Mouse (Mus musculus): Measurements from ENCODE around the gene Atp2b2.

Atp2b2 gene

DNA sequence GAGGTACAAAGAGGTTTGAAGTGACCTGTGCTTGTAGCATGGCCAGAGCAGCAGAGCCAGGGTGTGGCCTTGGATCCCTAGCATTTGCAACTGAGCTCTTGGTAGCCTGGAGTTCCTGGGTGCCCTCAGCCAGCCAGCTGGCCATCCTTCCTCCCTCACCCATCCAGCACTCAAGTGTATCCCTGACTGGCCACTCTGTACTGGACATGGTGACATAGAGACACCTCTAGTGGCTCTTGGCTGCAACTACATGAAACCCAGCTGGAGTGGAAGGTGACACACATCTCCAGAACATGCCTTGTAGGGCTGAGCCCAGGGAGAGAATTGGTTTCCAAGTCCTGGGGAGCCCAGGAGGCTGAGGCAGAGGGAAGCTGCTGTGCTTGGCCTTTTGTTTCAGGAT is 134.3 kb downstream of the Atp2b2 start:
- Histone ChIP-seq H3K36me3 (ENCODE audit: control insufficient read depth, insufficient read depth, low read length, poor library complexity, severe bottlenecking) (no peaks in the 10 kb centered on the region), H3K27me3 (ENCODE audit: control insufficient read depth, insufficient read depth, low read length, poor library complexity, severe bottlenecking) (no peaks in the 10 kb centered on the region)
- no peak for DNase-seq (ENCODE audit: low read depth, low spot score)

DNA sequence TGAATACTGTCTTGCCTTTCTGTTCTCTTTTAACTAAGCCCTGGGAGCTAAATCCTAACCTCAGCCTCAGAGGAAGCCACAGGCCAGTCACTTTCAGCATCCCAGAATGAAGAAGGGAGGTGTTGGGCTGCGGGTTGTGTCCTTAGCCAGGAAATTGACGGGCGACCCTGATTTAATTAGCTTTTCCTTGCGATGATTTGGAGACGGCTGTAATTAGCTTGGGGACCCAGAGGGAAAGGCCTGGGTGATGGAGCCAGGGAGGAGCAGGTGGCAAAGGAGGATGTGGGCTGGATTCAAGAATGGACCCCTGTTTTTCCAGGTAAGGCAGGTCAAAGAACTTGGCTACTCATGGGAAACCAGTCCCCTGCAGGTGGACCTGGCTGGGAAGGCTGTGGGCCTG is 138.0 kb downstream of the Atp2b2 start:
- Histone ChIP-seq H3K27me3 (ENCODE audit: control insufficient read depth, insufficient read depth, low read length, poor library complexity, severe bottlenecking) (no peaks in the 10 kb centered on the region), H3K36me3 (ENCODE audit: control insufficient read depth, insufficient read depth, low read length, poor library complexity, severe bottlenecking) (no peaks in the 10 kb centered on the region)
- DNase-seq (ENCODE audit: low read depth, low spot score): no peak

DNA sequence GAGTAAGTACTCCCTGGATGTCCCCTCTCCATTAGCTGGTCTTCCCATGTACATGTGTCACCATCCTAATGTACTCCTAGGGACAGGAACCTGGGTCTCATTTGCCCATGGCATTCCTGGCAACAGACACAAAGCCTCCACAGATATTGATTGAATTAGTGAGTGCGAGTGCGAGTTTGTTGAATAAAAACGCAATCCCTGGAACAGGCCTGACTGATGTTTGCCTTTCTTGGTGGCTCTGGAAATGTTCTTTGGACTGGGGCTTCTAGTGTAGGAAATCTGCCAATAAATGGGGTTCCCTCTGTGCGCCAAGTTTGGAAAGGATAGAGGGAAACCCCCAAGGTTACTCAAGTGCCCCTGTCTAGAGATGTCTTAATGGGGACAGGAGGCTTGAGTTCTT is 146.4 kb downstream of the Atp2b2 start:
- no peak for DNase-seq (ENCODE audit: low read depth, low spot score)
- Histone ChIP-seq H3K27me3 (ENCODE audit: control insufficient read depth, insufficient read depth, low read length, poor library complexity, severe bottlenecking) (no peaks in the 10 kb centered on the region), H3K36me3 (ENCODE audit: control insufficient read depth, insufficient read depth, low read length, poor library complexity, severe bottlenecking) (no peaks in the 10 kb centered on the region)

DNA sequence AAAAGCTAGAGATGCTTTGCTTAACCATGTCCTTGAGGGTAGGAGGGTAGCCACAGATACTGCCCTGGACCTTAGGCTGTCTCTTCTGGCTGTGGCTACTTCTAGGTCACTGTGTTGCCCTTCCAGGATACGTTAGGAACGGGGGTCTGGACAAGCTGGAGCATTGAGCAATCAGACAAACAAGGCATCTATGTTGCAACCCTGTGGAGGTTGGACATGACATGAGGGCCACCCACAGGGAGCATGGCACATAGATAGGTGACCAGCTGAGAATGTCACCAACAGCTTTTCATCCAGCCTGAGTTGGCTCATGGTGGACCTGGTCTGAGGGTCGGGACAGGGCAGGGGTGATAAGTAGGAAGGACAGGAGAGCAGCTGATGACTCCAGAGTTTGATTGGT is 148.4 kb downstream of the Atp2b2 start:
- no peak for DNase-seq (ENCODE audit: low read depth, low spot score)

DNA sequence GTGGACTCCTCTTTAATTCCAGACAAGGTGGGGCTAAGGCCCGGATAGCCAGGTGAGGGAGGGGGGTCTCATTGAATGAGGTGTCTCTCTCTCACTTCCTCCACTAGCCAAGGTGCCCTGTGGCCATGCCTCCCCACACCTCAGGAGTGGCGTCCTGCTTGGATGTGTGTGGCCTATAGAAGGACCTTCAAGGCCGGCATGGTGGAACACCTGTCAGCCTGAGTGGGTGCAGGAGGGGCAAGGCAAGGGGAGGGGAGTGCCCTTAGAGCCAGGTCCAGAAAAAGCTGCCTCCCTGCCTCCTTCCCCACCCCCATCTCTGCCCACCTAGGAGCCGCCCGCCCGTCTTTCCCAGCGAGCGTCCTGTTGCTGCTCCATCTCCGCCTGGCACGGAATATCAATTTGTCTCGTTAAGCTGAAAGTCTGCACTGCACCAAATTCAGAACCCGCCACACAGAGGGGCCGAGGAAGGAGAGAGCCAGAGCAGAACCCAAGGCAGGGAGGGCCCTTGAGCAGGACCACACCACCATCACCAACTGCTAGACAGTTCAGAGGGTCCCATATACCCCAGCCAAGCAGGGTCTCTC is 150.2 kb downstream of the Atp2b2 start:
- H3K36me3 ChIP-seq (ENCODE audit: control insufficient read depth, insufficient read depth, low read length, poor library complexity, severe bottlenecking): no peaks in the 10 kb centered on the region
- no peaks in the 10 kb centered on the region for H3K27me3 ChIP-seq (ENCODE audit: control insufficient read depth, insufficient read depth, low read length, poor library complexity, severe bottlenecking)
- no peak for DNase-seq (ENCODE audit: low read depth, low spot score)

More for the DNA sequence above, 148.4 kb downstream of the Atp2b2 start:
- H3K27me3 ChIP-seq (ENCODE audit: control insufficient read depth, insufficient read depth, low read length, poor library complexity, severe bottlenecking): no peaks in the 10 kb centered on the region
- no peaks in the 10 kb centered on the region for H3K36me3 ChIP-seq (ENCODE audit: control insufficient read depth, insufficient read depth, low read length, poor library complexity, severe bottlenecking)

DNA sequence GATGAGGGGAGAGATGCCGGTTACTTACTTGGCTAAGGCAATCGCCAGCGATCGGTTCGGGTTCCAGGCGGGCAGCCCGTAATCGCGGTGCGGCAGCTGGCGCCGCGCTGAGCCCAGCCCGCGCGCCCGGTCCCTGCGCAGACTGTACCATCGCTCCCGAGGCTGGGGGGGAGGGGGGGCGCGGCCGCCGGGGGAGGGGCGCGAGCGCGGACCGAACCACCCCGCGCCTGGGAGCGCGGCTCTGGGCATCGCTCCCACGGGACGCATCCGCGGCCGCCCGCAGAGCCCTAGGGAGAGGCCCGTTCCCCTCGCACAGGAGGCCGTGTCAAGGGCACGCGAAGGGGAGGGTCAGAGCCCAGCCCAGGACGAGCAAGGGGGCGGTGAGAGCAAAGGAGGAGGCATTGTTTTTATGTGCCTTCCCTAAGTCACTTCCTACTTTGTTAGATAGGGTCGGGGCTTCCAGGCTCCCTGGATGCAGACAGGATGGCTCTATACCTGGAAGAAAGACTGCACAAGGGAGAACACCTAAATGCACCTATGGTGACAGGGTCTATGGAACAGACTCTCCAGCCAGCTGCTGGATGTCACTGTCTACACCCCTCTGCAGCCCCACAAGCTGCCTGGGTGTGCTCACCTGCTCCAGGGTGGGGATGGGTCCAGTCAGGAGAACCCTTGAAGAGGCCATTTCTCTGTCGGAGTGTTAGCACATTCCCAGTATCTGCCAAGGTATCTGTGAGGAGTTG is 151.0 kb downstream of the Atp2b2 start:
- no peaks in the 10 kb centered on the region for H3K36me3 ChIP-seq (ENCODE audit: control insufficient read depth, insufficient read depth, low read length, poor library complexity, severe bottlenecking)
- DNase-seq (ENCODE audit: low read depth, low spot score): no peak

DNA sequence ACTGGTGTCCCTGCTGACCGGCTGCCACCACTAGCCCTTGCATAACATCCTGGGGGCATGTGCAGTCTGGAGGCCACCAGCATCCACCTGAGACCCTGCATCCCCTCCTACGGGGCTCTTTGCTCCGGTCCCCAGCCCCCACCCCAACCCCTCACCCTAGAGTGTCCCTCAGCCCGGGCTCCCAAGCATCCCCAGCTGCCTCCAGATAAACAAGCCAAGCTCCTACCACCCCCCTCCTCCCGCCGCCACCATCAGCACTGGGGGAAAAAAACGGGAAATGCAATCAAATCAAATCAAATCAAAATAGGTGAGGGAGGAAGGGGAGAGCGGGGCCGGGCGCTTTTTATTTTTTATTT is 151.6 kb downstream of the Atp2b2 start:
- DNase-seq (ENCODE audit: low read depth, low spot score): no peak
- Histone ChIP-seq H3K27me3 (ENCODE audit: control insufficient read depth, insufficient read depth, low read length, poor library complexity, severe bottlenecking) (no peaks in the 10 kb centered on the region), H3K36me3 (ENCODE audit: control insufficient read depth, insufficient read depth, low read length, poor library complexity, severe bottlenecking) (no peaks in the 10 kb centered on the region)

More for the DNA sequence above, 151.0 kb downstream of the Atp2b2 start:
- H3K27me3 ChIP-seq (ENCODE audit: control insufficient read depth, insufficient read depth, low read length, poor library complexity, severe bottlenecking): no peaks in the 10 kb centered on the region

DNA sequence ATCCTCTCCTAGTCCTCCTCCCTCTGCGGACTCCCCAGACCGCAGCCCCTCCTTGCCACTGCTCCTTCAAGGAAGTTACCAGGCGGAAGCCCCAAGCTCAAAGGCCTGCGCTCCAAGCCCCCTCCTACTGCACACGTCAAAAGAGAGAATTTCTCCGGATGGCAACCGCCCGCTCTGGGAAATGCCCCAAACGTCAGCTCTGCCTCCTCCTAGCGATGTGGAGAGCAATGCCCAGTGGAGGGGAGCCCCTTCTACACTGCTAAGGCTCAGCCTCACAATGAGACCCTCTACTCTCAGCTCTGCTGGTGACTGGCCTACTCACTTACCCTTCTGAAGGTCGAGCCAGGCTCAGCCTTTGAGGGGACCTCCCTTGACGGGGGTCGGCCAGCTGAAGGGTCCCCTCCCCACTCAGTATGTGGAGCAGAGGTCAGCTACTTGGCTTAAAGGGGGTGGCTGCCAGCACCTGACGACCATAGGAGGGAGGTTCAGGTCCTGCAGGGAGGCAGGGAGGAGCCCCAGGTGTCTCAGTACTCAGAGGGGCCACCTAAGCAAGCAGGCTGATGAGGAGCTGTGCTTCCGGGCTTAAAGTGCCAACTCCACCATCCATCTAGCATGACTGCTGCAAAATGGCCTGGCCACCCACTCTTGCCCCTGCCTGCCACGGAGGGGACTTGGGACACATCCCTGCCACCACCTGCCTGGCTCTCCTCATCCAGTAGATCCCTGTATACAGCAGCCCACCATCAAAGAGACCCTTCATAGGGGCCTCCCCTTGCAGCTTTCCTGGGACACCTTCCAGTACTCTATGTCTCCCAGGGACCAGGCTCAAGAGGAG is 152.2 kb downstream of the Atp2b2 start:
- Histone ChIP-seq H3K27me3 (ENCODE audit: control insufficient read depth, insufficient read depth, low read length, poor library complexity, severe bottlenecking) (no peaks in the 10 kb centered on the region), H3K36me3 (ENCODE audit: control insufficient read depth, insufficient read depth, low read length, poor library complexity, severe bottlenecking) (no peaks in the 10 kb centered on the region)
- no peak for DNase-seq (ENCODE audit: low read depth, low spot score)

DNA sequence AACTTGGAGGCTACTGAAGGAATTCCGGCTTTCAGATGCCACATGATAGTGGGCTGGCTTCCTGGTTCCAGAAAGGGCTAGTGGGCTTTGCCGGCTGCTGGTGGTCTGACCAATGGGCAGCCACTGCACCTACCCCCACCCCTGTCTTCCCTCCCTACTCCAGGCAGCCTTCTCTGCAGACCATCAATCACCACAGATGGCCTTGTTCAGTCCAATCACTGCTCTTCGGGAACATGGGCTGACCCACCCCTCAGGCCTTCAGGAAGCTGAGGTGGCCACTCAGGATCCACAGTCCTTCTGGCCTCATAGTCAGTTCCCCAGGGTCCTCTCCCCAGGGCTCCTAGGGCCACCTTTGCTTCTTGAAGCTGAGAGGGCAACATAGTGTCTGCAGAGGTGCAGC is 153.2 kb downstream of the Atp2b2 start:
- no peaks in the 10 kb centered on the region; the same call in 1 of the 2 replicates for H3K27me3 ChIP-seq (ENCODE audit: control insufficient read depth, insufficient read depth, low read length, poor library complexity, severe bottlenecking)
- no peak for DNase-seq (ENCODE audit: low read depth, low spot score)
- no peaks in the 10 kb centered on the region for H3K36me3 ChIP-seq (ENCODE audit: control insufficient read depth, insufficient read depth, low read length, poor library complexity, severe bottlenecking)

DNA sequence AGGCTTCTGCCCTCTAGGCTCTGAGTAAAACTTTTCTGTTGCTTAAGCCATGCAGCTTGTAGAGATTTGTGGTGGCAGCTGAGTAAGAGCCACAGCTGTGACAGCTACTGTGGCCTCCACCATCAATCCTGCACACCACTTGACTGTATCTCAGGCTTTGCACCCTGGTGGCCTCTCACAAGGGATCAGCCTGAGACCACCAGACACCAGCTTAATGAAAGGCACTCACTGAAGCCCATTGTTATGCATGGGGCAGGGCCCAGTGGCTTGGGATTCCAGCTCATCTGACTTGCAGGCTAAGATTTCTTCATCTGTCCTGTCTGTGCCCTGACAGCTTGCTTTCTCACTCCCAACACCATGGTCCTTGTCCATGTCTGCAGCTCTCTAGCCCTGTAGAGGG is 155.5 kb downstream of the Atp2b2 start:
- DNase-seq (ENCODE audit: low read depth, low spot score): no peak
- no peaks in the 10 kb centered on the region for H3K36me3 ChIP-seq (ENCODE audit: control insufficient read depth, insufficient read depth, low read length, poor library complexity, severe bottlenecking)
- H3K27me3 ChIP-seq (ENCODE audit: control insufficient read depth, insufficient read depth, low read length, poor library complexity, severe bottlenecking): no peaks in the 10 kb centered on the region; the same call in 1 of the 2 replicates

DNA sequence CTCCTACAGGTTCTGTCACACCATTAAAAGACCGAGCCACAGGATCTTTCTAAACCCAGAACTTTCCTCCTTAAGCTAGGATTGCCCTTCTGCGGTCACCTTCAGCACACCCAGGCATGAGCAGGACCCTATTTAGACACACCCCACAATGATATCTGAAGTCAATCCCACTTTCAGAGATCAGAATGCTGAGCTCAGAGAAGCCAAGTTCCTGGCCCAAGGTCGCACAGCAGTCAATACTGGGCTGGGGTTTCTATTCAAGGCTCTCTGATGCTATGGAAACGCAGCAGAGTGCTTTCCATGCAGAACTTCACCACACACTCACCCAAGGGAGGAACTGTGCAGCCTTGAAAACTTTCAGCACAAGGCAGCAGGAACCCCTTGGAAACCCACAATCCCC is 157.6 kb downstream of the Atp2b2 start:
- Histone ChIP-seq H3K36me3 (ENCODE audit: control insufficient read depth, insufficient read depth, low read length, poor library complexity, severe bottlenecking) (no peaks in the 10 kb centered on the region), H3K27me3 (ENCODE audit: control insufficient read depth, insufficient read depth, low read length, poor library complexity, severe bottlenecking) (no peaks in the 10 kb centered on the region; the same call in 1 of the 2 replicates)
- no peak for DNase-seq (ENCODE audit: low read depth, low spot score)

DNA sequence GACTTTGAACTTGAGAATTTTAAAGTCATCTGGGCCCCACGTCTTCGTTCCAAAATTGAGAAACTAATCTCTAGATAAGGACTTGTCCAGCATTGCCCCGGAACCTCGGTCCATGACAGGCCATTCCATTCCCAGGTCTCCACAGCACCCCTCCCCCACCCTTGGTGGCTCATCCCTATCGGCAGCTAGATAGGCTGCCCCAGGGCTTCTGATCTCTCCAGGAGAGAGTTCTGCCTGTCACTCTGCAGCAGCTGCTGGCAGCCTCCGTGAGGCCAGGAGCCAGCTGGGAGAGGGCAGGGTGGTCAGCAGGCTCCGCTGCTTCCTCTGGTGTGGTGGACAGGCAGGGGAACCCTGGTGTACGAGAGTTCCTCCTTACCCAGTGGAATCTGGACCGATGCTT is 159.2 kb downstream of the Atp2b2 start:
- Histone ChIP-seq H3K27me3 (ENCODE audit: control insufficient read depth, insufficient read depth, low read length, poor library complexity, severe bottlenecking) (no peaks in the 10 kb centered on the region; the same call in 1 of the 2 replicates), H3K36me3 (ENCODE audit: control insufficient read depth, insufficient read depth, low read length, poor library complexity, severe bottlenecking) (no peaks in the 10 kb centered on the region)
- no peak for DNase-seq (ENCODE audit: low read depth, low spot score)

DNA sequence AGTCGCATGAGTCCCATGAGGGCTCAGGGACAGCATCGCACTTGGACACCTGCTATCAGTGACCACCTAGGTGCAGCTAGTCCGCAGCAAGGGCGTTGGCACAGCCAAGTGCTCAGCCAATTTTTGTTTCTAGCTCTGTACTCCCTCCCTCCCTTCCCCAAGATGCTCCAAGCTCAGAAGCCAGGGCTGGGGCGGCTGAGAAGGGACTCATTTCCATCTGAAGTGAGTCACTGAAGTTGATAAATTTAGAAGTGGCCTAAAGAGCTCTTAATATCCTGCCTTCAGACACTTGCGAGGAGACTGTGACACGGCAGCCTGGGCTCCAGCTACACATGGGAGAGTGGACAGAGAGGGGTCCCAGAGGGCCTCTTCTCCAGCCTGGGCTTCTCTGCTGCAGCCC is 160.0 kb downstream of the Atp2b2 start:
- no peaks in the 10 kb centered on the region for H3K36me3 ChIP-seq (ENCODE audit: control insufficient read depth, insufficient read depth, low read length, poor library complexity, severe bottlenecking)
- DNase-seq (ENCODE audit: low read depth, low spot score): no peak
- H3K27me3 ChIP-seq (ENCODE audit: control insufficient read depth, insufficient read depth, low read length, poor library complexity, severe bottlenecking): no peaks in the 10 kb centered on the region; the same call in 1 of the 2 replicates

DNA sequence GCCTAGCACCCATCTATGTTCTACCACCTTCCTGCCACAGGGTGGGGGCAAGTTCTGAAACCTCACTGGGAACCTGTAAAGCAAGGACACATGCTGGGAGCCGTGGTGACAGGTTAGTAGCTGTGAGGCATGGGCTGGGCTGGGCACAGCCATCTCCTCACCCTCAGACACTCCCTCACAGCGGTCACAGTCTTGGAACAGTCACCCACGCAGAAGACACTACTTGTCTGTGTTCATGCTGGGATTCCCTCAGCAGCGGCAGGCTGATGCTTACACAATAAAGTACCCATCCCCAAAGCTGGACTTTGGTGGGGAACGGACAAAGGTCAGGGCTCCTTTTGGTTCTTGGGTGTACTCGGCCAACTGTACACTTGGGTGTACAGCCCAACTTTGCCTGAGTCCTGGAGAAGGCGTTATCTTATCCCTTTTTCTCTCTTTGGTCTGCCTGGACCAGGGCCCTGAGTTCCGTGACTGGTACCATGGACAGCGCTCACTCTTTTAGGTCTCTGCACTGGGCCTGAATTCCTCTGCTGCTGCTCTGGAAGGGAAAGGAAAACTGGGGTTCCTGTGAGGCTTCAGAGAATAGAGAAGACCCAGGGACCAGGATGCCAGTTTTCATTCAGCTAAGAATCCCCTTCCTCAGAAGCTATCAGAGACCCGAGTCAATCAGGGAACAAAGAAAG is 160.7 kb downstream of the Atp2b2 start:
- DNase-seq (ENCODE audit: low read depth, low spot score): peak; percentile 4
- no peaks in the 10 kb centered on the region; the same call in 1 of the 2 replicates for H3K27me3 ChIP-seq (ENCODE audit: control insufficient read depth, insufficient read depth, low read length, poor library complexity, severe bottlenecking)
- H3K36me3 ChIP-seq (ENCODE audit: control insufficient read depth, insufficient read depth, low read length, poor library complexity, severe bottlenecking): no peaks in the 10 kb centered on the region
